Mouse (Mus musculus): ENCODE measurements around the gene Phf21b.
A peak's percentile ranks its signal among the peaks of the same experiment; 100 is the strongest.

Gene Phf21b

GRCm38 (mm10) chr15:84844831-84845230, 11.0 kb downstream of the Phf21b start:
- DNase-seq (ENCODE audit: low spot score): no peak

GRCm38 (mm10) chr15:84843034-84843433, 12.8 kb downstream of the Phf21b start:
- DNase-seq (ENCODE audit: low spot score): no peak

- DNase-seq (ENCODE audit: low spot score): no peak
Observed at GRCm38 (mm10) chr15:84841925-84842821, 13.7 kb downstream of the Phf21b start.

GRCm38 (mm10) chr15:84840560-84840959, 15.3 kb downstream of the Phf21b start:
- DNase-seq (ENCODE audit: low spot score): no peak

- no peak for DNase-seq (ENCODE audit: low spot score)
Observed at GRCm38 (mm10) chr15:84839521-84839920, 16.3 kb downstream of the Phf21b start.

- no peak for DNase-seq (ENCODE audit: low spot score)
Observed at GRCm38 (mm10) chr15:84837896-84838295, 18.0 kb downstream of the Phf21b start.

- peak; percentile 89 for DNase-seq (ENCODE audit: low spot score)
Observed at GRCm38 (mm10) chr15:84829416-84829815, 26.4 kb downstream of the Phf21b start.

- DNase-seq (ENCODE audit: low spot score): no peak
Observed at GRCm38 (mm10) chr15:84828603-84829002, 27.2 kb downstream of the Phf21b start.

GRCm38 (mm10) chr15:84823086-84823485, 32.8 kb downstream of the Phf21b start:
- no peak for DNase-seq (ENCODE audit: low spot score)

GRCm38 (mm10) chr15:84820811-84821210, 35.0 kb downstream of the Phf21b start:
- DNase-seq (ENCODE audit: low spot score): no peak

- no peak for DNase-seq (ENCODE audit: low spot score)
Observed at GRCm38 (mm10) chr15:84818284-84818683, 37.6 kb downstream of the Phf21b start.

GRCm38 (mm10) chr15:84817589-84817988, 38.3 kb downstream of the Phf21b start:
- DNase-seq (ENCODE audit: low spot score): no peak

- DNase-seq (ENCODE audit: low spot score): no peak
Observed at GRCm38 (mm10) chr15:84815171-84815570, 40.7 kb downstream of the Phf21b start.

- DNase-seq (ENCODE audit: low spot score): no peak
Observed at GRCm38 (mm10) chr15:84812831-84813357, 43.0 kb downstream of the Phf21b start.

GRCm38 (mm10) chr15:84811126-84811525, 44.7 kb downstream of the Phf21b start:
- DNase-seq (ENCODE audit: low spot score): no peak

GRCm38 (mm10) chr15:84809275-84809952, 46.4 kb downstream of the Phf21b start:
- DNase-seq (ENCODE audit: low spot score): no peak

- DNase-seq (ENCODE audit: low spot score): peak; percentile 48
Observed at GRCm38 (mm10) chr15:84803685-84804084, 52.2 kb downstream of the Phf21b start.

- no peak for DNase-seq (ENCODE audit: low spot score)
Observed at GRCm38 (mm10) chr15:84800132-84800531, 55.7 kb downstream of the Phf21b start.

- DNase-seq (ENCODE audit: low spot score): no peak
Observed at GRCm38 (mm10) chr15:84793649-84794048, 62.2 kb downstream of the Phf21b start.

GRCm38 (mm10) chr15:84787161-84787560, 68.7 kb downstream of the Phf21b start:
- DNase-seq (ENCODE audit: low spot score): no peak

GRCm38 (mm10) chr15:84784812-84785211, 71.0 kb downstream of the Phf21b start:
- no peak for DNase-seq (ENCODE audit: low spot score)

- DNase-seq (ENCODE audit: low spot score): no peak
Observed at GRCm38 (mm10) chr15:84778587-84778986, 77.3 kb downstream of the Phf21b start.
